Mouse (Mus musculus) liver, embryonic 11.5 days (tissue): ENCODE measurements around the gene Wfdc6a. TPM values are rescaled to one million over a fixed set of nuclear protein-coding genes. Genes with fewer than 3 reads are reported as not detected.

Source experiments
- polyA plus RNA-seq: library from polyadenylated mRNA; unstranded; fragments of >200 nt; fragmentation: Nextera tagmentation; extraction: Ambion mirVana; gene quantifications from 2 replicates; pipeline ENCODE4 v1.2.1, GENCODE M21; 2014

The Wfdc6a gene
- polyA plus RNA-seq, 1 experiment from 2014 or later: not detected

Other genes starting within 250 kb of the Wfdc6a start
- 9.4 and 11.6 TPM in 2 replicates for gene Slpi, start 196.4 kb downstream of the Wfdc6a start, polyA plus RNA-seq
- 0.04 and 0.12 TPM in 2 replicates for gene Rbpjl, start 182.3 kb downstream of the Wfdc6a start, polyA plus RNA-seq
- 0.14 and 0.32 TPM in 2 replicates for gene Matn4, start 180.3 kb downstream of the Wfdc6a start, polyA plus RNA-seq
- gene Sdc4, start 141.6 kb downstream of the Wfdc6a start, polyA plus RNA-seq: 38.9 and 39.2 TPM in 2 replicates
- 49.1 and 52.8 TPM in 2 replicates for gene Sys1, start 128.5 kb downstream of the Wfdc6a start, polyA plus RNA-seq
- gene Gm20458, start 124.5 kb downstream of the Wfdc6a start, polyA plus RNA-seq: 4.4 and 7.4 TPM in 2 replicates
- not detected in 2 replicates for gene Trp53tg5, start 111.7 kb downstream of the Wfdc6a start, polyA plus RNA-seq
- 2.1 TPM in 2 replicates for gene Dbndd2, start 99.3 kb downstream of the Wfdc6a start, polyA plus RNA-seq
- 52.1 and 58.7 TPM in 2 replicates for gene Pigt, start 87.9 kb downstream of the Wfdc6a start, polyA plus RNA-seq
- gene Wfdc2, start 23.0 kb downstream of the Wfdc6a start, polyA plus RNA-seq: 8.2 and 9.1 TPM in 2 replicates
- gene Spint3, start 12.0 kb downstream of the Wfdc6a start, polyA plus RNA-seq: not detected in 2 replicates
- not detected in 2 replicates for gene Eppin, start 8.1 kb upstream of the Wfdc6a start, polyA plus RNA-seq
- gene Wfdc6b, start 28.1 kb upstream of the Wfdc6a start, polyA plus RNA-seq: not detected in 2 replicates
- gene Wfdc8, start 28.2 kb upstream of the Wfdc6a start, polyA plus RNA-seq: not detected in 2 replicates
- not detected in 2 replicates for gene Wfdc16, start 53.3 kb upstream of the Wfdc6a start, polyA plus RNA-seq
- gene Wfdc10, start 70.6 kb upstream of the Wfdc6a start, polyA plus RNA-seq: not detected in 2 replicates
- not detected in 2 replicates for gene Wfdc9, start 71.1 kb upstream of the Wfdc6a start, polyA plus RNA-seq
- gene Wfdc11, start 88.6 kb upstream of the Wfdc6a start, polyA plus RNA-seq: not detected in 2 replicates
- gene Wfdc13, start 99.7 kb upstream of the Wfdc6a start, polyA plus RNA-seq: not detected in 2 replicates
- gene Spint4, start 113.1 kb upstream of the Wfdc6a start, polyA plus RNA-seq: not detected in 2 replicates
- gene Spint5, start 129.9 kb upstream of the Wfdc6a start, polyA plus RNA-seq: not detected in 2 replicates
- gene Wfdc3, start 160.5 kb upstream of the Wfdc6a start, polyA plus RNA-seq: 0.18 and 0.38 TPM in 2 replicates
- gene Dnttip1, start 160.5 kb upstream of the Wfdc6a start, polyA plus RNA-seq: 50.3 and 50.5 TPM in 2 replicates
- 482 and 522 TPM in 2 replicates for gene Ube2c, start 184.5 kb upstream of the Wfdc6a start, polyA plus RNA-seq
- gene Tnnc2, start 194.5 kb upstream of the Wfdc6a start, polyA plus RNA-seq: 0.47 and 1.1 TPM in 2 replicates
- gene Snx21, start 200.4 kb upstream of the Wfdc6a start, polyA plus RNA-seq: 8.3 and 8.4 TPM in 2 replicates
- 23.2 and 23.6 TPM in 2 replicates for gene Acot8, start 219.4 kb upstream of the Wfdc6a start, polyA plus RNA-seq
- 7.3 and 8.7 TPM in 2 replicates for gene Zswim3, start 219.7 kb upstream of the Wfdc6a start, polyA plus RNA-seq
- 13.7 and 15.6 TPM in 2 replicates for gene Zswim1, start 237.2 kb upstream of the Wfdc6a start, polyA plus RNA-seq
- not detected in 2 replicates for gene Spata25, start 243.1 kb upstream of the Wfdc6a start, polyA plus RNA-seq
- gene Ctsa, start 247.4 kb upstream of the Wfdc6a start, polyA plus RNA-seq: 97.2 and 103 TPM in 2 replicates
- gene Neurl2, start 248.0 kb upstream of the Wfdc6a start, polyA plus RNA-seq: 3.9 and 4.9 TPM in 2 replicates